Mouse (Mus musculus): ENCODE measurements around the gene Tas2r135.

Gene Tas2r135

GRCm38 (mm10) chr6:42405134-42405533 lies at the start of gene Tas2r135:
Gene Tas2r135, plus strand, starts transcription at chr6:42405434.
- H3K36me3 ChIP-seq (ENCODE audit: control insufficient read depth, insufficient read depth, low read length, poor library complexity, severe bottlenecking), result no peaks in the 10 kb centered on the region
- no peak for DNase-seq (ENCODE audit: low read depth, low spot score)
- H3K27me3 ChIP-seq (ENCODE audit: control insufficient read depth, insufficient read depth, low read length, poor library complexity, severe bottlenecking), result no peaks in the 10 kb centered on the region

DNA sequence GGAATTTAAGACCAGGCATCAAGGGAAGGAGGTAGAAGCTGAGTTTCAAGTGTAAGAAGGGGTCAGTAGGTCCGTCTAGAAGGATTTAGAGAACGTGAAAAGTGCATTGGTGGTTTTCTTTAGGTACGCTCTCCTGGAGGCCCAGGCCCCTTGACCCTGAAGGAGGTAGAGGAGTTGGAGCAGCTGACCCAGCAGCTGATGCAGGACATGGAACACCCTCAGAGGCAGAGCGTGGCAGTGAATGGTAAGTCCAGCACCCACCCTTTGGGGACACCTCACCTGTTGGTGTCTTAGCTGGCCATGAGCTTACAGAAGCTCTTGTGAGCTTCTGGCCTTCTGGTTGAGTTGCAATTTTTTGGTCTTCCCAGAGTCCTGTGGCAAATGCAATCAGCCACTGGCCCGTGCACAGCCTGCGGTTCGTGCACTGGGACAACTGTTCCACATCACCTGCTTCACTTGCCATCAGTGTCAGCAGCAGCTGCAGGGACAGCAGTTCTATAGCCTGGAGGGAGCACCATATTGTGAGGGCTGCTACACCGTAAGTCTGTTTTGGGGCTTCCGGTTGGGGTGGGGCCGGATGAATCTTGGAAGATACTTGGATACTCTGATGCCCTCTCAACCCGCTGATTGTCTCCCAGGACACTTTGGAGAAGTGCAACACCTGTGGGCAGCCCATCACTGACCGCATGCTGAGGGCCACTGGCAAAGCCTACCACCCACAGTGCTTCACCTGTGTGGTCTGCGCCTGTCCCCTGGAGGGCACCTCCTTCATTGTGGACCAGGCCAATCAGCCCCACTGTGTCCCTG lies 49.2 kb upstream of the Tas2r135 start:
- DNase-seq (ENCODE audit: low read depth, low spot score), result no peak
- peaks cover 3% of the 10 kb centered on the region for H3K36me3 ChIP-seq (ENCODE audit: control insufficient read depth, insufficient read depth, low read length, poor library complexity, severe bottlenecking)
- no peaks in the 10 kb centered on the region for H3K27me3 ChIP-seq (ENCODE audit: control insufficient read depth, insufficient read depth, low read length, poor library complexity, severe bottlenecking)

DNA sequence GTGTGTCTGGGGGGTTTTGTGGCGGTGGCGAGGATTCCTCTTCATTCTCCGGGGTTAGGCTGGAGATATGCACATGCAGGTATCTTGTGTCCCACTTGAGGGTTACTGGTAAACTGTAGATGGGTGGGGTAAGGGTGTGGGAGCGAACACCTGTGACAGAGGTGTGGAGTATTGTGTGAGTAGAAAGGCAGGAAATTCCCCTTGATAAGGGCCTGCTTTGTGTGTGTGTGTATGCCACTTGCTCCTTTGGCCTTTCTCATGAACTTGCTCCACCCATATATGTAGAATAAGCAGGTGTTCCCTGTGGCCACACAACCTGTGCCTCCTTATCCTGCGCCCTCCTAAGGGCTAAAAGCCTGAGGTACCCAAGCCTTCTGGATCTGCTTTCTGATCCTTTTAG lies 48.3 kb upstream of the Tas2r135 start:
- H3K27me3 ChIP-seq (ENCODE audit: control insufficient read depth, insufficient read depth, low read length, poor library complexity, severe bottlenecking), result no peaks in the 10 kb centered on the region
- no peak for DNase-seq (ENCODE audit: low read depth, low spot score)
- H3K36me3 ChIP-seq (ENCODE audit: control insufficient read depth, insufficient read depth, low read length, poor library complexity, severe bottlenecking), result peaks cover 3% of the 10 kb centered on the region

DNA sequence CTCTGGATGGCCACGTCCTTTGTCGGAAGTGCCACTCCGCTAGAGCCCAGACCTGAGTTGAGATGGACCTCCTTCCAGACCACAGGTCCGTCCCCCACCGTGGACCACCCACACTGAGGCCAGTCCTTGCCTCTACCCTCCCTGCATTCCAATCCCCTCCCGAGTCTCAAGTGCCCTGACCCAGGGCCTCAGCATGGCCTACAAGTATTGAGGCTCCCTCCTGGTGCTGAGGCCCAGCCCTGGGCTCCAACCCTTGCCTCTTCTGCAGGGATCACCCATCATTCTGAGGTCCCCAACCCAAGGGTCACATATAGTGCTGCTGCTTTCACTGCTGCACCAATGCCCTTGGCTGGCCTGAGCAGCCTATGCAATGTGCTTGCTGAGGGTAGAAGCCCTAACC lies 47.3 kb upstream of the Tas2r135 start:
- H3K36me3 ChIP-seq (ENCODE audit: control insufficient read depth, insufficient read depth, low read length, poor library complexity, severe bottlenecking), result peaks cover 3% of the 10 kb centered on the region
- DNase-seq (ENCODE audit: low read depth, low spot score), result no peak
- H3K27me3 ChIP-seq (ENCODE audit: control insufficient read depth, insufficient read depth, low read length, poor library complexity, severe bottlenecking), result no peaks in the 10 kb centered on the region

GRCm38 (mm10) chr6:42358901-42359300 lies 46.3 kb upstream of the Tas2r135 start:
- H3K36me3 ChIP-seq (ENCODE audit: control insufficient read depth, insufficient read depth, low read length, poor library complexity, severe bottlenecking), result peaks cover 3% of the 10 kb centered on the region
- DNase-seq (ENCODE audit: low read depth, low spot score), result no peak
- no peaks in the 10 kb centered on the region for H3K27me3 ChIP-seq (ENCODE audit: control insufficient read depth, insufficient read depth, low read length, poor library complexity, severe bottlenecking)

DNA sequence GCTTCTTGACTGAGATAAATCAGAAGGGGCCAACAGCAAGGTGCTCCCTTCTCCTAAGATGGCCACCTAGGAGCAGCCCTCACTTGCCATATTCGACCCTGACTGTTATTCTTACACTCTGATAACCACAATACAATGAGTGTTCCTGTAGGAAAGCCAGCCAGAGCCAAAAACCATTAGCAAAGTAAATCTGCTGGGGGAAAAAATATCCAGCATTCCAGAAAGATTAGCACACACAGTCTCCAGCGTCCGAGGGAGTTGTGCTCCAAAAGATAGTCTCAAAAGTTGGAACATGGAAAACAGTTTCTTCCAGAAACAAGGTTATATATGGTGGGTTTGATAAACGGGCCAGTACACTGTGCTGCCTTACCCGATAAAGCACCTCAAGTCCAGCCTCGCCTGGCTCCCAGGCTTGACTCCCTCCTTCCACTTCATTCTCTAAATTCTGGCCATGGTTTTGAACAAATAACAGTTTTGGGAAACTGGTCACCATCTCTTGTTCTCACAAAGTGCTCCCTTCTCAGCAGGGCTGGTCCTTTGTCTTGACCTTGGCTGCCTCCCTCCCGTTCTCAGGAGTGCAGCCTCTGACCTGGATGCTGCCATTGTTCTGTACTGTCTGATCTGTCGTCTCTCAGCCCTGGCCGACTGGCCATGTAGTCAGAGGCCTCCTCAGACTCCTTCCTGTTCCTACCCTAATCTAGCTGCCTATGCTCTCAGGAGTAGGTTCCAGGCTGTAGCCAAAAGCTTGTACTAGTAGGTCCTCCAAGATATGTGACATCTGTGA lies 45.7 kb upstream of the Tas2r135 start:
- no peaks in the 10 kb centered on the region for H3K27me3 ChIP-seq (ENCODE audit: control insufficient read depth, insufficient read depth, low read length, poor library complexity, severe bottlenecking)
- DNase-seq (ENCODE audit: low read depth, low spot score), result no peak
- H3K36me3 ChIP-seq (ENCODE audit: control insufficient read depth, insufficient read depth, low read length, poor library complexity, severe bottlenecking), result peaks cover 3% of the 10 kb centered on the region

DNA sequence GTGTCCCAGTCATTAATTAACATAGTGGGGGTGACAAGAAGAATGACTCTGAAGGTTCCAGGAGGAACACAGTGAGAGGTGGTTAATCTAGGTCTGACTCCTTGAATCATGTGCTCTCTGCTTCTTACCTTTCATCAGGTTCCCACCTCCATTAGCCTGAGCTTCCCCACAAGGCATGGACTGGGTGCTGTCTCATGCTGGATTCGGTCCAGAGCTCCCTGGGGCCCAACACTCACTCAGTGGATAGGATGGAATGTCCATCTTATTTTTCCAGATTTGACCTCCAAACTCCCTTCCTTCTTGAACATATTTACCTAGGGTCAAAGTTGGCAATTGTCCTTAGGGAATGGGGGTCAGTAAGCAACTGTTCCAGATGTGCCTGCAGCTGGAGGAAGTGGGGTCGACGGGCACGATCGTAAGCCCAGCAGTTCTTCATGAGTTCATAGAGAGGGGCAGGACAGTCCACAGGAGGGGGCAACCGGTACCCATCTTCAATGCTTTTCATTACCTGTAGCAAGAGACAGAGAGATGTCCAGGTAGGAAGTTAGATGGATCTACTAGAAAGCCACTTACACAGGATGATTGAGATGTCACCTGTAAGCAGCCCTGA lies 44.9 kb upstream of the Tas2r135 start:
- Histone ChIP-seq H3K36me3 (ENCODE audit: control insufficient read depth, insufficient read depth, low read length, poor library complexity, severe bottlenecking) (peaks cover 3% of the 10 kb centered on the region), H3K27me3 (ENCODE audit: control insufficient read depth, insufficient read depth, low read length, poor library complexity, severe bottlenecking) (no peaks in the 10 kb centered on the region)
- no peak for DNase-seq (ENCODE audit: low read depth, low spot score)

- Histone ChIP-seq H3K36me3 (ENCODE audit: control insufficient read depth, insufficient read depth, low read length, poor library complexity, severe bottlenecking) (peaks cover 3% of the 10 kb centered on the region), H3K27me3 (ENCODE audit: control insufficient read depth, insufficient read depth, low read length, poor library complexity, severe bottlenecking) (no peaks in the 10 kb centered on the region)
- DNase-seq (ENCODE audit: low read depth, low spot score), result no peak
These were observed 44.0 kb upstream of the Tas2r135 start for GRCm38 (mm10) chr6:42361041-42361895.

GRCm38 (mm10) chr6:42362074-42362473 lies 43.2 kb upstream of the Tas2r135 start:
- peaks cover 3% of the 10 kb centered on the region for H3K36me3 ChIP-seq (ENCODE audit: control insufficient read depth, insufficient read depth, low read length, poor library complexity, severe bottlenecking)
- DNase-seq (ENCODE audit: low read depth, low spot score), result no peak
- no peaks in the 10 kb centered on the region for H3K27me3 ChIP-seq (ENCODE audit: control insufficient read depth, insufficient read depth, low read length, poor library complexity, severe bottlenecking)

- Histone ChIP-seq H3K36me3 (ENCODE audit: control insufficient read depth, insufficient read depth, low read length, poor library complexity, severe bottlenecking) (peaks cover 3% of the 10 kb centered on the region), H3K27me3 (ENCODE audit: control insufficient read depth, insufficient read depth, low read length, poor library complexity, severe bottlenecking) (no peaks in the 10 kb centered on the region)
- DNase-seq (ENCODE audit: low read depth, low spot score), result no peak
These were observed 42.7 kb upstream of the Tas2r135 start for GRCm38 (mm10) chr6:42362497-42362896.

DNA sequence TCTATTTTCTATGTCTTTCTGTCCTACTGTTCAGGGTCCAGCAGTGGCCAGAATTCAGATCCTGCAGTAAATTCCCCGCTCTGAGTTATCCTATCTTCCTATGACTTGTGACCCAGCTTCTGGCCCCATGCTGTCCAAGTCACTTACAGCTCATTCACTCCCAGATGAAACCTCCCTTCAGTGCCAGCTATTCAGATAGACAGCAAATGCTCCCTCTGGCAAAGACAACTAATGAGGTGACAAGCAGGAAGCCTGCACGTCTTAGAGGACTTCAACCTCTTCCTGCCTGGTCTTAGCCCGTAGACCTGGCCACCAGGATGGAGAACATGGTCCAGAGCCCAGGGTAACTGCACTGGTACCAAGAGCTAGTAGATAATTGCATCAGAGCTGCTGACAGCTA lies 42.3 kb upstream of the Tas2r135 start:
- peaks cover 3% of the 10 kb centered on the region for H3K36me3 ChIP-seq (ENCODE audit: control insufficient read depth, insufficient read depth, low read length, poor library complexity, severe bottlenecking)
- DNase-seq (ENCODE audit: low read depth, low spot score), result no peak
- H3K27me3 ChIP-seq (ENCODE audit: control insufficient read depth, insufficient read depth, low read length, poor library complexity, severe bottlenecking), result no peaks in the 10 kb centered on the region

DNA sequence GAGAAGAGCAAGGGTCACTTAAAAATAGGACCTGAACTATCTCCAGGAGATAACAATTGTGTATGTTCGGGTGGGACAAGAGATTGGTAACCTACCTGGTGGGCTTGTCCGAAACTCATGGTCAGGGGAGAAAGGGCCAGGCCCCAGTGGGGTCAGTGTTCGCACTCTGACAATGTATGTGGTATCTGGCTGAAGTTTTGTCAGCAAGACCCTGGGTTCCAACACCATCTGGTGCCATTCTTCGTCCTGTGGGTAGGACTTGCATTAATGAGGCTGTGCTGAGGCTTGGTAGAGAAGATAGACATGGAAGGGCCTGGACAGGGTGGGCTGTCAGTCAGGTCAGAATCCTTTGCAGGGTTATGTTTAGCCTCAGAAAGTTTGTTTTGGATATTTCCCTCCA lies 41.2 kb upstream of the Tas2r135 start:
- no peaks in the 10 kb centered on the region; the same call in 1 of the 2 replicates for H3K36me3 ChIP-seq (ENCODE audit: control insufficient read depth, insufficient read depth, low read length, poor library complexity, severe bottlenecking)
- DNase-seq (ENCODE audit: low read depth, low spot score), result no peak
- no peaks in the 10 kb centered on the region for H3K27me3 ChIP-seq (ENCODE audit: control insufficient read depth, insufficient read depth, low read length, poor library complexity, severe bottlenecking)

GRCm38 (mm10) chr6:42364607-42365006 lies 40.6 kb upstream of the Tas2r135 start:
- no peaks in the 10 kb centered on the region for H3K27me3 ChIP-seq (ENCODE audit: control insufficient read depth, insufficient read depth, low read length, poor library complexity, severe bottlenecking)
- no peak for DNase-seq (ENCODE audit: low read depth, low spot score)
- no peaks in the 10 kb centered on the region for H3K36me3 ChIP-seq (ENCODE audit: control insufficient read depth, insufficient read depth, low read length, poor library complexity, severe bottlenecking)

DNA sequence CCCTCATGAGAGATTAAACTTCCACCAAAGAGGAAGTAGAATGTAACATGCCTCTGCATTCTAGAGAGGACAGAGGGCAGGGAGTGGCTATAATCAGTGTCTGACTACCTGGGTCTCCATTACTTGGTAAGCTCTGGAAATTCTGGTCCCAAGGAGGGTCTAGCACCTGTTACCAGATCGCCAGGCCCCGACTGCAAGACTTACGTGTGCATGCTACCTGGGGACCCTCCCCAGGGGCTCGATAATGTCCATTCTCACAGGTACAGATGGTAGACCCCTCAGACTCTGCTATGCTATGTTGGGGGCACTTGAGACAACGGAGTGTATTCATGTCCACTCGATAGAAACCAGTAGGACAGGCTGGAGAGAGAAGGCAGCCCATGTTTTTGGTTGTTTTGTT lies 40.0 kb upstream of the Tas2r135 start:
- H3K36me3 ChIP-seq (ENCODE audit: control insufficient read depth, insufficient read depth, low read length, poor library complexity, severe bottlenecking), result no peaks in the 10 kb centered on the region
- H3K27me3 ChIP-seq (ENCODE audit: control insufficient read depth, insufficient read depth, low read length, poor library complexity, severe bottlenecking), result no peaks in the 10 kb centered on the region
- no peak for DNase-seq (ENCODE audit: low read depth, low spot score)

All from splenic B cell, adult 2 months (primary cell).